Mouse (Mus musculus) duodenum, adult 2 months (tissue): ENCODE measurements around the gene Mcm3. TPM values are rescaled to one million over a fixed set of nuclear protein-coding genes. Genes with fewer than 3 reads are reported as not detected.

Experiments
- polyA plus RNA-seq: library from polyadenylated mRNA; depleted of rRNA; stranded (reverse); fragments of >200 nt; gene quantifications from 2 replicates; pipeline ENCODE4 v1.2.3, GENCODE M21; 2012; ENCODE audit warnings: low replicate concordance; rRNA removed

Gene Mcm3
- 6.0 and 6.4 TPM in 2 replicates for polyA plus RNA-seq

GRCm38 (mm10) chr1:20819771-20820605 lies at the start of gene Mcm3:
Gene Mcm3, minus strand, starts transcription at chr1:20820312.

GRCm38 (mm10) chr1:20790517-20790916 lies 29.6 kb downstream of the Mcm3 start, which contains the start of gene Il17f:
Gene Il17f, minus strand, starts transcription at chr1:20790617.

Other genes starting within 250 kb of the Mcm3 start
- 0.02 and 0.09 TPM in 2 replicates for gene Pkhd1, start 202.2 kb downstream of the Mcm3 start, polyA plus RNA-seq
- gene Il17a, start 89.4 kb downstream of the Mcm3 start, polyA plus RNA-seq: 0.12 TPM in 1 of 2 replicates, not detected in the other
- not detected in 2 replicates for gene Il17f, start 29.7 kb downstream of the Mcm3 start, polyA plus RNA-seq
- 3.0 and 21.0 TPM in 2 replicates for gene Paqr8, start 70.3 kb upstream of the Mcm3 start, polyA plus RNA-seq
- gene Efhc1, start 131.3 kb upstream of the Mcm3 start, polyA plus RNA-seq: 0.14 and 0.15 TPM in 2 replicates